Mouse (Mus musculus): ENCODE measurements at regions not wholly inside any gene's neighbourhood (a gene's known extent, or its start where the extent isn't known, plus 50 kb on each side); places are given as distances from the start of the nearest gene placed in this dataset.

DNA sequence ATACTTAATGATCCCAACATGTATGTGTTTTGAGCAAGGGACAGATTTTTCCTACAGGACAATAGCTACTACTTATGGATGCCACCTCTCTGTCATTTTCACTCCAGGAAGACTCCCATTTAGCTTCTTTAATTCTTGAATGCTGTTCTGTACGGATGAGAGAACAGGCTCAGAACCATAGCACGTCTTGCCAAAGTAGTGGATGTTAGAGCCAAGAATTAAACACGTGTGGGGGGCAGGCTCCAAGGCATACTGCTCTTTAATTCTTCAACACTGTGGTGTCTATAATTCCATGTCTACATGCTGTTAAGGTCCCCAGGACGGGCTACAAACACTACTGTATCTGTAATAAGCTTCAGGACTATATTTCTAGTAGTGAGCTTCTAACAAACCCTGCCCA, 74.7 kb upstream of the Ssbp2 start:
- TF ChIP-seq CTCF (IDR thresholded peaks at IDR 0.05; ENCODE audit: low read depth) (no peak), EP300 (IDR thresholded peaks at IDR 0.05; ENCODE audit: low read depth) (no peak)
- no peaks in the 10 kb centered on the region for H3K9me3 ChIP-seq (ENCODE audit: control insufficient read depth, low read length)
- no peaks in the 10 kb centered on the region for H3K4me1 ChIP-seq (replicated peaks; ENCODE audit: control insufficient read depth in 2 of 2, insufficient read depth in 2 of 2, low read length in 1 of 2)
- WGBS (ENCODE audit: insufficient replicate concordance), result 57% methylated on average over 4 of the region's 4 CpGs
- H3K4me2 ChIP-seq (ENCODE audit: low read depth), result no peak overlapping the region
- no peak overlapping the region for H3K4me3 ChIP-seq (ENCODE audit: insufficient read depth in 1 of 2, low read depth in 2 of 2, low read length in 2 of 2)
- ATAC-seq (ENCODE audit: insufficient read depth), result no peak
- H3K36me3 ChIP-seq (replicated peaks; ENCODE audit: control insufficient read depth, insufficient read depth, low read depth), result no peaks in the 10 kb centered on the region
- H3K27me3 ChIP-seq (ENCODE audit: control insufficient read depth, insufficient read depth, low read length), result no peaks in the 10 kb centered on the region
- no peak overlapping the region for H3K27ac ChIP-seq
- H3K9ac ChIP-seq (replicated peaks), result no peak overlapping the region
- no peak for DNase-seq (ENCODE audit: low read depth in 3 of 3, low spot score in 3 of 3)

DNA sequence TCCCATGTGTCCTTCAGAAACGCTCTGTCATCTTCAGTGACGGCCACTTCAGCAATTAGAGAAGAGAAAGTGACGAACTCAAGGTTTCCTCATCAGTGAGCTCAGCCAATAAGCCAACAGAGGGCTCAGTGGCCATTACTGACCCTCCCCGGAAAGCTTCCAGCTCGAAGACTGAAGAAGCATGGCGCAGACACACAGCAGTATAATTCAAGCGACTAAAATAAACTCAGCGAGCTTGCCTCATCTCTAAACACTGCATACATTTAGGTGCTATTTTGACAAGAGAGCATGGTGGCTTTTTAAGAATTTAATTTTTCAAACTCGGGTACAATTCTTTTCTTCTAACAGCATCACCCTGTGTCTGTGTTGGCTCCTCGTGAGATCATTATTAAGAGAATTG, 72.2 kb upstream of the Ssbp2 start:
- H3K27ac ChIP-seq, result no peak overlapping the region
- 61% methylated on average over 10 of the region's 10 CpGs for WGBS (ENCODE audit: insufficient replicate concordance)
- no peaks in the 10 kb centered on the region for H3K4me1 ChIP-seq (replicated peaks; ENCODE audit: control insufficient read depth in 2 of 2, insufficient read depth in 2 of 2, low read length in 1 of 2)
- no peak overlapping the region for H3K4me2 ChIP-seq (ENCODE audit: low read depth)
- H3K4me3 ChIP-seq (ENCODE audit: insufficient read depth in 1 of 2, low read depth in 2 of 2, low read length in 2 of 2), result no peak overlapping the region
- H3K27me3 ChIP-seq (ENCODE audit: control insufficient read depth, insufficient read depth, low read length), result no peaks in the 10 kb centered on the region
- H3K9ac ChIP-seq (replicated peaks), result no peak overlapping the region
- H3K36me3 ChIP-seq (replicated peaks; ENCODE audit: control insufficient read depth, insufficient read depth, low read depth), result no peaks in the 10 kb centered on the region
- TF ChIP-seq CTCF (IDR thresholded peaks at IDR 0.05; ENCODE audit: low read depth), result no peak
- no peak for TF ChIP-seq EP300 (IDR thresholded peaks at IDR 0.05; ENCODE audit: low read depth)
- ATAC-seq (ENCODE audit: insufficient read depth) (no peak), DNase-seq (ENCODE audit: low read depth in 3 of 3, low spot score in 3 of 3) (no peak)
- no peaks in the 10 kb centered on the region for H3K9me3 ChIP-seq (ENCODE audit: control insufficient read depth, low read length)

GRCm38 (mm10) chr13:91403632-91404031, 56.5 kb upstream of the Ssbp2 start:
- no peak overlapping the region for H3K4me2 ChIP-seq (ENCODE audit: low read depth)
- H3K27ac ChIP-seq, result no peak overlapping the region
- no peaks in the 10 kb centered on the region for H3K4me1 ChIP-seq (replicated peaks; ENCODE audit: control insufficient read depth in 2 of 2, insufficient read depth in 2 of 2, low read length in 1 of 2)
- no peak overlapping the region for H3K9ac ChIP-seq (replicated peaks)
- DNase-seq (ENCODE audit: low read depth in 3 of 3, low spot score in 3 of 3) (no peak), ATAC-seq (ENCODE audit: insufficient read depth) (no peak)
- 67% methylated on average over 2 of the region's 2 CpGs for WGBS (ENCODE audit: insufficient replicate concordance)
- H3K36me3 ChIP-seq (replicated peaks; ENCODE audit: control insufficient read depth, insufficient read depth, low read depth), result no peaks in the 10 kb centered on the region
- H3K27me3 ChIP-seq (ENCODE audit: control insufficient read depth, insufficient read depth, low read length), result no peaks in the 10 kb centered on the region
- H3K9me3 ChIP-seq (ENCODE audit: control insufficient read depth, low read length), result no peaks in the 10 kb centered on the region
- TF ChIP-seq EP300 (IDR thresholded peaks at IDR 0.05; ENCODE audit: low read depth) (no peak), CTCF (IDR thresholded peaks at IDR 0.05; ENCODE audit: low read depth) (no peak)
- H3K4me3 ChIP-seq (ENCODE audit: insufficient read depth in 1 of 2, low read depth in 2 of 2, low read length in 2 of 2), result no peak overlapping the region

- no peaks in the 10 kb centered on the region for H3K9me3 ChIP-seq (ENCODE audit: control insufficient read depth, low read length)
- H3K27me3 ChIP-seq (ENCODE audit: control insufficient read depth, insufficient read depth, low read length), result no peaks in the 10 kb centered on the region
- no peaks in the 10 kb centered on the region for H3K36me3 ChIP-seq (replicated peaks; ENCODE audit: control insufficient read depth, insufficient read depth, low read depth)
- DNase-seq (ENCODE audit: low read depth in 3 of 3, low spot score in 3 of 3) (no peak), ATAC-seq (ENCODE audit: insufficient read depth) (no peak)
- no peak overlapping the region for H3K4me3 ChIP-seq (ENCODE audit: insufficient read depth in 1 of 2, low read depth in 2 of 2, low read length in 2 of 2)
- H3K27ac ChIP-seq, result no peak overlapping the region
- H3K4me2 ChIP-seq (ENCODE audit: low read depth), result no peak overlapping the region
- 70% methylated on average over 2 of the region's 2 CpGs for WGBS (ENCODE audit: insufficient replicate concordance)
- H3K4me1 ChIP-seq (replicated peaks; ENCODE audit: control insufficient read depth in 2 of 2, insufficient read depth in 2 of 2, low read length in 1 of 2), result no peaks in the 10 kb centered on the region
- TF ChIP-seq CTCF (IDR thresholded peaks at IDR 0.05; ENCODE audit: low read depth) (no peak), EP300 (IDR thresholded peaks at IDR 0.05; ENCODE audit: low read depth) (no peak)
- no peak overlapping the region for H3K9ac ChIP-seq (replicated peaks)
These were observed 55.1 kb upstream of the Ssbp2 start for GRCm38 (mm10) chr13:91405027-91405426.

GRCm38 (mm10) chr13:91410116-91410515, 50.0 kb upstream of the Ssbp2 start:
- H3K27ac ChIP-seq, result no peak overlapping the region
- H3K36me3 ChIP-seq (replicated peaks; ENCODE audit: control insufficient read depth, insufficient read depth, low read depth), result no peaks in the 10 kb centered on the region
- no peaks in the 10 kb centered on the region for H3K27me3 ChIP-seq (ENCODE audit: control insufficient read depth, insufficient read depth, low read length)
- no peak overlapping the region for H3K4me3 ChIP-seq (ENCODE audit: insufficient read depth in 1 of 2, low read depth in 2 of 2, low read length in 2 of 2)
- no peak for ATAC-seq (ENCODE audit: insufficient read depth)
- H3K9ac ChIP-seq (replicated peaks), result no peak overlapping the region
- H3K9me3 ChIP-seq (ENCODE audit: control insufficient read depth, low read length), result no peaks in the 10 kb centered on the region
- H3K4me2 ChIP-seq (ENCODE audit: low read depth), result no peak overlapping the region
- TF ChIP-seq EP300 (IDR thresholded peaks at IDR 0.05; ENCODE audit: low read depth), result no peak
- no peak for TF ChIP-seq CTCF (IDR thresholded peaks at IDR 0.05; ENCODE audit: low read depth)
- H3K4me1 ChIP-seq (replicated peaks; ENCODE audit: control insufficient read depth in 2 of 2, insufficient read depth in 2 of 2, low read length in 1 of 2), result no peaks in the 10 kb centered on the region
- DNase-seq (ENCODE audit: low read depth in 3 of 3, low spot score in 3 of 3), result no peak

Measured in liver, embryonic 14.5 days (tissue).